Mouse (Mus musculus): ENCODE results near the gene Dzank1.

GRCm38 (mm10) chr2:144525856-144526255, 1.4 kb downstream of the Dzank1 start:
- TF ChIP-seq POLR2A (IDR thresholded peaks at IDR 0.05; ENCODE audit: insufficient read depth, low read depth, low read length): no peak
- no peak for TF ChIP-seq CTCF (IDR thresholded peaks at IDR 0.05; ENCODE audit: insufficient read depth, low read depth, low read length)

Data from olfactory bulb, adult 2 months (tissue).